Mouse (Mus musculus) cerebellum, adult 18-20 months (tissue): ENCODE data around the gene Smpd2.

Source experiments
- DNase-seq, 2 experiments: peaks; one replicate each; pipeline ENCODE4 v3.0.0; 2021

Smpd2 gene

DNA sequence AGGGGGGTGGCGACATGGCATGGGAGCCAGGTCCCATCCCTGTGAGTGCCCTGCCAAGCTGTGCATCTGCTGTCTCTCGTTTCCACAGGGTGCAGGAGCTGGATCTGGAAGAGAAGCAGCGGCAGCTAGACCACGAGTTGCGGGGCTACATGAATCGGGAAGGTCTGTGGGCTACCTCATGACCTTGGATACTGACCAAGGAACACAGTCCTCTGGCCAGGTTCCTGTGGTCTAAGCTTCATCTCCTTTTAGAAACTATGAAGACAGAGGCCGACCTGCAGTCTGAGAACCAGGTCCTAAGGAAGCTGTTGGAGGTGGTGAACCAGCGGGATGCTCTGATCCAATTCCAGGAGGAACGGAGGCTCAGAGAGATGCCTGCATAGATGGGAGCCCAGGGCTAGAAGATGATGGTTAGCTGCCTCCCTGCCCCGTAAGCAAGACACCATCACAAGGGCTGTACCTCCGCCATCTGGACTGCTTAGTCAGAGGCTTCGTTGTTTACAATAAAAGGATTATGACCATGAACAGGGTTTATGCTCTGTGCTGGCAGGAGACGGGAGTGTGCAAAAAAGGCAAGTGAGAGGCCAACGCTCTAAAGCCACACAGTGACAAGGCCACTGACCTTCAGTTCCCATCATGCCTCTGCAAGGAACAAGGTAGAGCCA lies 3.5 kb downstream of the Smpd2 start:
- DNase-seq, result no peak

DNA sequence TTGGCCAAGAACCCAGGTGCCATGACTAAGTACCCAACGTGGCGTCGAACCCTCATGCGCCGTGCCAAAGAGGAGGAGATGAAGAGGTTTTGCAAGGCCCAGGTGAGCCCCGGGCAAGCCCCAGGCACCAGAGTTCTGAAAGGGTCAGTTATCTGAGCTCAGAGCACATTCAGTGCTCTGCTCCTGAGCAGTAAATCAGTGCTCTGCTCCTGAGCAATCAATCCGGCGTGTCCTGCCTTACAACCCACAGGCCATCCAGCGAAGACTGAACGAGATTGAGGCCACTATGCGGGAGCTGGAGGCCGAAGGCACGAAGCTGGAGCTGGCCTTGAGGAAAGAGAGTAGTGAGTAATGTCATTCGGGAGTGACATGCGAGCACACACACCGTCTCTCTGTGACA lies 4.4 kb downstream of the Smpd2 start:
- DNase-seq, result no peak

DNA sequence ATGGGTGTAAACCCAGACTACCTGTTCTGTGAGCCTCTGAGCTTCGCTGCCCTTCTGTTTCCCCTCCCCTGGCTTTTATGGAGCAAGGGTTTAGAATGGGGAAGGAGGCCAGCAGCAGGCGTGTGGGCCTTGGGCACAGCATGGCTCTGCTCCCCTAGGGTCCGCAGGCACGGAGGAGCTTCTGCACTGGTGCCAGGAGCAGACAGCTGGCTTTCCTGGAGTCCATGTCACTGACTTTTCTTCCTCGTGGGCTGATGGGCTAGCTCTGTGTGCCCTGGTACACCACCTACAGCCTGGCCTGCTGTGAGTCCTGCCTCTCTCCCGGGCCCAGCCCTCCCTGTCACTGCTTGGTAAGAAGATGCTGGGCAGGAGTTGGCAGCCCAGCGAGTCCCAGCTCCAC lies 7.7 kb downstream of the Smpd2 start:
- no peak for DNase-seq

DNA sequence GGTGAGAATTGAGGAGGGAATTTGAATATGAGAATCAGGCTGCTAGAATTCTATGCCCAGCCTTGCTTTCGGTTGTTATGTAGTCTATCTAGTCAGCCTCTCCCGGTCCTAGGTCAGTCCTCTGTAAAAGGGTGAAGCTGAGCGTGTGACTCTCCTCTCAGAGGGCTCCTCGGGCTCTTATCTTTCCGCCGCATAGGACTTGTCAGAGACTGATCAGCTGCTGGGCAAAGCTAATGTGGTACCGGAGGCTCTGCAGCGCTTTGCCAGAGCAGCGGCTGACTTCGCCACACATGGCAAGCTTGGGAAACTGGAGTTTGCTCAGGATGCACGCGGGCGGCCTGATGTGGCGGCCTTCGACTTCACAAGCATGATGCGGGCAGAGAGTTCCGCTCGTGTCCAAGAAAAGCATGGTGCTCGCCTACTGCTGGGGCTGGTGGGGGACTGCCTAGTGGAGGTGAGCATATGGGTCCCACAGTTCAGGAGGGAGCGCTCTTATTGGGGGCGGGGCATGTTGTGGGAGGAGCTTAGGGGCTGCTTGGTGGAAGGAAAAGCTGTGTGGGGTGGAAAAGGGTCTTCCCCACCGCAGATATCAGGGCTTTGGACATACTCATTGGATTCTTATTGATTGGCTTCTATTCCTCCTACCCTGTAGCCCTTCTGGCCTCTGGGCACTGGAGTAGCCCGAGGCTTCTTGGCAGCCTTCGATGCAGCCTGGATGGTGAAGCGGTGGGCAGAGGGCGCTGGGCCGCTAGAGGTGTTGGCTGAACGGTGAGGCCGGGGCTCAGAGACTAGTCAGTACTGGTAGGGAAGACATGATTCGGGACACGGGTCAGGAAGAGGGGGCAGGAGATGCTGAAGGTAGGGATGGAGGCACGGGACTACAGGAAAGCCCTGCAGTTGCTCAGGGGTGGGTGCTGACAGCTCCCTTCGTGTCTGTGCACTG lies 9.0 kb downstream of the Smpd2 start:
- DNase-seq, result no peak

DNA sequence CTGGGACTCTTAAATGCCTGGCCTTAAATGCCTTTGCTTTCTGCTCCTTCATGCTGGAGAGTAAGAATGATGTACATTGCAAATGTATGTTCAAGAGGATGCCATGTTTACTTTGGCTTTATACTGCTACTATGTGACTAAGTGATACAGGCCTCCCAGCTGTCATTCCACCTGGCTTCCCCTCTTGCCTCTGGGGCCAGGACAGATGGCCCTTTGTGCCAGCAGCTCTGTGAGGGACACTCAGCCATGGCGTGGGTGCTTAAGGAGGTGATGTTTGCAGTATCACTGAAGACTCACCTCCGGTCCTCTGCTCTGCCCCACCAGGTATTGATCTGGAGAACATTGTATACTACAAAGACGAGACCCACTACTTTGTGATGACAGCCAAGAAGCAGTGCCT lies 10.2 kb downstream of the Smpd2 start:
- no peak for DNase-seq

DNA sequence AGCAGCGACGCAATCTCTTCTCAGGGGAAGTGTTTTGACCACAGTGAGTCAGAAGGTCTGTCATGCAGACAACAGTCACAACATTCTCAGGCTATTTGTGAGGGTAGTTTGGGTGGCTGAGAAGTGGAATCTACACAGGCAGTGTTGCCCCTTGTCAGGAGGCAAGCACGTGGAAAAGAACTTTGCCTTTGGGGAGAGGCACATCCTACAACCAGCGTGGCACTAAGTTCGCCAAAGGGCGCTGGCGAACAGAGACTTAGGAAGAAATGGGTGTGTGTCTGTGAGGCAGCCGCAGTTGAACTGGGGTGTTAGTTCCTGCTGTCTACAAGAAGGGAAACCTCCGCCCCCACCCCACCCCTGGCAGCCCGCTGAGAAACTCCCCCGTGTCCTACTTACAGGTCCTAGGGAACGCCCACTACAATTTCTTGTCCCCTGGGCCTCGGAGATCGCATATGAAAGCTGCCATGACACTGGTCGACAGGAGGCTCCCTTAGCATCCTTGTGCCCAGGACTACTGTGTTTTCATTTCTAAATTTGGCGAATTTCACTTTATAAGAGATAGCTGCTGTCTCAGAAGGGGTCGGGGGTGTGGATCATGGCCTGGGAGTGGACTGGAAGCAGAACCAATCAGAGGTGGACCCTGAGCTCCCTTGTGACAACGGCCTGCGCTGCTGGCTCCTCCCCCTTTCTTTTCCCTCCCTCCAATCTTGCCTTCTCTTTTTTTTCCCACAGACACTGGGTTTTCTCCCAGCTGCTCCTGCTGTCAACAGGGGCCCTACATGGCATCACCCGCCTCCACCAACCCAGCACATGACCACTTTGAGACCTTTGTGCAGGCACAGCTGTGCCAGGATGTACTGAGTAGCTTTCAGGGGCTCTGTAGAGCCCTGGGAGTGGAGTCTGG lies 12.6 kb downstream of the Smpd2 start:
- no peak for DNase-seq

DNA sequence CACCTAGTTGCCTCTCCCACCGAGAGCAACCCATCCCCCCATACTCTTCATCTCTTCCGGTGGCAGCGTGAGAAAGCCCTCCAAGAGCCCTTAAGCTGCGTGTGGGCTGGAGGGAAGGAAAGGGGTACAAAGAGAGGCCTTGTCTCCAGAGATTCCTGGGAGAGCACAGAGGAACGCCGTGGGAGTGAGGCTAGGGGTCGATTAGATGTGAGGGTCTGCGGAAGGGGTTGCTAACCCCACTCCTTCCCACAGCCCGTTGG lies 13.2 kb downstream of the Smpd2 start:
- no peak for DNase-seq

DNA sequence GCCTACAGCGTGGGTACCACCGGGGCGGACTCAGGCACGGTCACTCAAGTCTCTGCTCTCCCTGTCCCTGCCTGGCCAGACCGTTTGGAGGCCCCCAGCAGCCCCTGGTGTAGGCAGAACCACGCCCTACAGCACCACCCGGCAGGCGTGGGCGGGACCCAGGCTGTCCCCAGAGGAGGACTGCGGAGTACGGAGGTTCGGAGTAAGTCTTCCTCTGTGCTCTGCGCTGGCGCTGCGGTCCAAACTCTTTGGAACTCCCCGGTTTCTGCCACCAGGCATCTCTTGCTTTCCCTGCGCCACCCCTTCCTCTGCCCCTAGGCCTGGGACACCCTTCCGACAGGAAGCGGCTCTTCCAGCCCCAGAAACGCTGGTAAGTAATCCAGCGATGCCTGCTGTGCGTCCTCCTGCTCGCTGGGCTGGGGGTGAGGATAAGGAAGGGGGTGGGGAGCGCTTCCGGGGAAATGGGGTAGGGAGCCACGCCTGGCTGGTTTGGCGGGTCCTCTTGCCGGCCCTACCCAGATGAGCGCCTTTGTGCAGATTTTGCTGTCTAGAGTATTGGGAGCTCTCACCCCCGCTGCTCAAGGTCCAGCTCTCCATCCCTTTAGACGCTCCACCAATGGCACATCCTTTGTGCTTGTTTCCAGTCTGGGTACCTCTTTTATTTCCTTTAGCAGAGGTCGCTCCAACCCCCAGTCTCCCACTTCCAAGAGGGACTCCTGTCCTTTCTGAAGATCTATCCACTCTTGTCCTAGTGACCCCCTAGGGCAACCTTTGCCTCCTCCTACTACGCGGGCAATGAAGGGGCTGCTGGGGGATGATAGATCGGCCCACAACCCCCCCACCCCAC lies 13.8 kb downstream of the Smpd2 start, which contains the start of gene Mical1:
Mical1 (plus strand) TSS at position 144 of the 847 bp plus-strand sequence.
- DNase-seq, result no peak

DNA sequence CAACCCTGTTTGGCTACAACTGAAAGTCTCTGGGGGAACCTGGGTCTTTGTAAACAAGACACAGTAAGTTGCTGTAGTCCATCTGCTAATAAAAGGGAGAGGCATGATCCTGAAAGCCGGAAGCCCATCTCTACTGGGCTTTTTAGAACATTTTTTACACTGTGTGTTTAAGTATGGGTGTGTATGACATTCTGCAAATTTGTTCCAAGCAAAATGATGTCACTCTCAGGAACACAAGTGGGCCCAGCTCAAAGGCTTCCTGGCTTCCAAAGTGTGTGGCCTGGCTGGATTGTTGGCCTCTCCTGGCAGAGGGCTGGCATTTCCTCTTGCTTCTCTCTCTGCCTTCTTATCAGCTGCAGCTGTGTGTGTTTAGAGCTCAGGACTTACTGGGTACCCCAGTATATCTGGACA lies 15.2 kb downstream of the Smpd2 start:
- no peak for DNase-seq

DNA sequence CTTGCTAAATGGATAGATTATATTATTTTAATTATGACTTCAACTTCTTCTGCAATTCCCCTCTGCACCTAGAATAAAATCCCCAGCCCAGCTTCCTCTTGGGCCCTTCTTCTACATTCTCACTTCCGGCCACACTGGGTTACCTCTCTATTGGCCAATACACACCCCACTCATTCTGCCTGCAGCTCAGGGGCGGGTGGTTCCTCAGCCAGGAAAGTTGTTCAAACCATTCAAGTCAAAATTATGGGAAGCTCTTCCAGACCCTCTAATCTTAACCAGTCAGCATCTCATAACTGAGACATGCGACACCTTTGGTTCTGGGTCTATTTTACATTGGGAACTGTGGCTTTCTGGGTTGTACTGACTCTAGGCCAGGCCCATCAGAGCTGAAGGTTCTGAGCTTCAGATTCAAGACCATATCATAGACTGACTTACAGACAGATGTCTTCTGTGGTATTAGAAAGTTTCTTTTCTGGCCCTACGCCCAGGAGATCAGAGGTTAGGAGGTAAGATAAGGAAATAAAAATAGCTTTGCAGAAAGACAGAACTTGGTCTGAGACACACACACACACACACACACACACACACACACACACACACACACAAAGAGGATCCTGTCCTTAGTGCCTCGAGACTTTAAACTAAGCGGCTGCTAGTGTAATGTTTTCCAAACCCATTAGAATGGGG lies 16.2 kb downstream of the Smpd2 start:
- no peak for DNase-seq

DNA sequence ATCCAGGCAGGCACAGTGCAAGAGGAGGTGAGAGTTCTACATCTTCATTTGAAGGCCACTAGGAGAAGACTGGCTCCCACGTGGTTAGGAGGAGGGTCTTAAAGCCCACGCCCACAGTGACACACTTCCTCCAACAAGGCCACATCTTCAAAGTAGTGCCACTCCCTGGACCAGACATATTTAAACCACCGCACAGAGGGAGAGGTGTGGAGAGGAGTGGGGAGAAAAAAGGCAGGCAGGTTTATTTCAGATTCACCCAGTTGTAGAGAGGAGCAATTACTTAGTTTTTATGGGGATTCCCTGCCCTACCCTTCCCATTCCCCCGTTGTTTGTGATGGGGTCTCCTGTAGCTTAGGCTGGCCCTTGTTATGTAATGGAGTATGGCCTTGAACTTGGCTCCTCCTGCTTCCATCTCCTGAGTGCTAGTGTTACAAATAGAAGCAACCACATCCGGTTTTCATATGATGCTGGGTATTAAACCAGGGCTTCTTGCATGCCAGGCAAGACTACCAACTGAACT lies 17.1 kb downstream of the Smpd2 start:
- DNase-seq, result no peak

DNA sequence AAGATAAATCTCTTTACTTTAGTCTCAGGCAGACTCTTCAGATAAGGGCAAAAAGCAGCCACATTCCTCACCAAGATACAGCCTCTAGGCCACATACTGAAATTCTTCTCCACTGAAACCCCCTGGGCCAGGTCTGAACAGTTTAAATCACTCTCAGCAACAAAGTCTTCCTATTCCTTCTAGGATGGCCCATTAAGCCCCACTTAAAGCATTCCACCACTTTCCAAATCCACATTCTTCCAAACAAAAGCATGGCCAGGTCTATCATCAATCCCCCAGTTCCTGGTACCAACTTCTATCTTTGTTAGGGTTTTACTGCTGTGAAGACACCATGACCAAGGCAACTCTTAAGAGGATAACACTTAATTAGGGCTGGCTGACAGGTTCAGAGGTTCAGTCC lies 17.6 kb downstream of the Smpd2 start:
- DNase-seq, result no peak

DNA sequence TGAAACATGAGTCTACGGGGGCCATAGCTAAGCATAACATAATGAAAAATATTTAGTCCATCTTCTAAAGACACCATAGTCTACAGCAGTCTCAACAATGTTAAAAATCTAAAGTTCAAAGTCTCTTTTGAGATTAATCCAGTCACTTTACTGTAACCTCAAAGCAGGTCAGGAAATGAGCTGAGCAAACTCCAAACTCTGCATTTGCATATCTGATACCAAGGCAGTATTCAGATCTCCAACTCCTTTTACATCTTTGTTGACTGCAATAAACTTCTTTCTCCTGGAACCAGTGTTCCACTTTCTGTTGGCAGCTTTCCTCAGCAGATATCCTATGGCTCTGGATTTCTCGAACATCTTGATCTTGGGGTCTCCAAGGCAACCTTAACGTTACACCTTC lies 19.5 kb downstream of the Smpd2 start:
- no peak for DNase-seq

DNA sequence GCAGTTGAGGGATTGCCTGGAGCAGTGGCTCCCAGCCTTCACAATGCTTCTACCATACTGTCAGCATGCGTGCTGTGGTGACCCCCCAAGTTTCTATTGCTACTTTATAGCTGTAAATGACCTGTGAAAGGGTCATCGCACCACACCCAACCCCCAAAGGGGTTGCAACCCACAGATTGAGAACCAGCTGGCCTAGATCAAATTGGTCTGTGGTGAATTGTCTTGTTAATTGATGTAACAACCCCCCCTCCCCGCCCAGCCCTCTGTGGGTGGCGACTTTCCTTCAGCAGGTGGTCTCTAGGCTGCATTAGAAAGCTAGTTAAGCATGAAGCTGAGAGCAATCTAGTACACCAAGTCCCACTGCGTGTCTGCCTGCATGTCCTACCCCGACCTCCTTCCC lies 22.8 kb downstream of the Smpd2 start:
- no peak for DNase-seq

DNA sequence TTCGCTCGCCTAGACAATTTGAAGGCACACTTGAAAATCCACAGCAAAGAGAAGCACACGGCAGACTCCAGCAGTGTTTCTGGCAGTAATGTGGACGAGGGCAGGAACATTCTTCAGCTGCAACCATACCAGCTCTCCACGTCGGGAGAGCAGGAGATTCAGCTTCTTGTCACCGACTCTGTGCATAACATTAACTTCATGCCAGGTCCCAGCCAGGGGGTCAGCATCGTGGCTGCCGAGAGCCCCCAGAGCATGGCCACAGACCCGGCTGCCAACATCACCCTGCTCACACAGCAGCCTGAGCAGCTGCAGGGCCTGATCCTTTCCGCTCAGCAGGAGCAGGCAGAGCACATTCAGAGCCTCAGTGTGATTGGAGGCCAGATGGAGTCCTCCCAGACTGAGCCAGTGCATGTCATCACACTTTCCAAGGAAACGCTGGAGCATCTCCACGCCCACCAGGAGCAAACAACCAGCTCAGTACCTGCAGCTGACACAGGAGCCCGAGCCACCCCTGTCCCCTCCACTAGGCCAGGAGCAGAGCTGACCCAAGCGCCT lies 25.7 kb downstream of the Smpd2 start:
- no peak for DNase-seq

DNA sequence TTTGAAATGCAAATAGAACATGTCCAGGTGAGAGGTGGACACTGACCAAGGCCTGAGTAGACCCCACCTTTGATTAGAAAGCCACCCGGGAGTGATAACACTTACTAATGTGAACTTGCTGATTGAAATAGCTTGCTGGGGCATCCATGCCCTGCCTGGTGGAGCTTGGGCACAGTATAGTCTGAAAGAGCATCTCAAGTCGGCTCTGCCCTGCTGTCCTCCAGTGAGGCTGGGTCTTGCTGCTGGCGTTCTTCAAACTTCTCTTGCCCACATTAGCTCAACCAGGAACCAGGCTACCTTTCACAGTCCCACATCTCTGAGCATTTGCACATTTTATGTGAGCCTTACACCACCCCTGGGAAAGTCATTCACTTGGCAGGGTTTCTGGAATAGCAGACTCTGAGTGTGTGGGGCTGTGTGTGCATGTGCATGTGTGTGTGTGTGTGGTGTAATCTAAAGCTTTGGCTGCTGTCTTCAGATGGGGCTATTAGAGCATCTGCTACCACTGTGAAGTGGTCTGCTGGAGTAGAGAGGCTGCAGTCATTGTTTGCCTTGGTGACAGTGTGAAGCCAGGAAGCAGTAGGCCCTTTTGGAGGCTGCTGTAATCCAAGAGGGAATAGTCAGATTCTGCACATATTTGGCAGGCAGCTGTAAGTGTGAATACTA lies 29.0 kb downstream of the Smpd2 start:
- DNase-seq, result no peak

DNA sequence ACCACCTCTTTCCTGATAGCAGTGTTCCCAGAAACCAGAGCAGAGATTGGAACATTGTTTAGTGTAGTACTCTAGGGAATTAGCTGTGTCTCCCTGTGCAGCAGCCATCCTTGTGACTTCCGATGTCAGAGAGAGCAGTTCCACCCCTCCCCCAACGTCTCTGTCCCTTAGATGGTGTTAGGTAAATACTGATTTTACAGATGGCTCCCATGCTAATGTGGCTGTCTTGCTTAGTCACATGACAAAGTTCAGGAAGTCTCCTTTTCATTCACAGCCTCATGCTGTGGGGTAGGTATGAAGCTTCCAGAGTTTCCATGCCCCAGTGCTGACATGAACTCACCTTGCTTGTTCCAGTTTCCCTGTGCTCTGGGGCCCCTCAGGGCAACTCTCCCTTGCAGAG lies 29.7 kb downstream of the Smpd2 start:
- DNase-seq, result no peak

DNA sequence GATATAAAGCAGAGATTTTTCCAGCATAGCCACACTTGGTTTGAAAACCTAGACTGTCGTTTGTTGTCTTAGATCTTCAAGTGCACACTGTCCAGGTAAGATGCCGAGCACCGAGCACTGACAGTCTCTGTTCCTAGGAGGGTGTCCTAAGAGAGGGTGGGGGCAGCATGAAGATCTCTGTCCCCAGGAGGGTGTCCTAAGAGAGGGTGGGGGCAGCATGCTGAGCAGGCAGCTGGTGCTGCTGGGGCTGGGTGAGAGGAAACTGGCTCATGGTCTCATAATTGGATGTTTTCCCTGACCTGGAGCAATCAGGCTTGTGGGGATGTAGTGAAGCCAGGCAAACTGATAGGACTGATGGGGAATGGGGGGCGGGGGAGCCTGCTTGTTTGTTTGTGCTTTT lies 30.2 kb downstream of the Smpd2 start:
- DNase-seq, result no peak

DNA sequence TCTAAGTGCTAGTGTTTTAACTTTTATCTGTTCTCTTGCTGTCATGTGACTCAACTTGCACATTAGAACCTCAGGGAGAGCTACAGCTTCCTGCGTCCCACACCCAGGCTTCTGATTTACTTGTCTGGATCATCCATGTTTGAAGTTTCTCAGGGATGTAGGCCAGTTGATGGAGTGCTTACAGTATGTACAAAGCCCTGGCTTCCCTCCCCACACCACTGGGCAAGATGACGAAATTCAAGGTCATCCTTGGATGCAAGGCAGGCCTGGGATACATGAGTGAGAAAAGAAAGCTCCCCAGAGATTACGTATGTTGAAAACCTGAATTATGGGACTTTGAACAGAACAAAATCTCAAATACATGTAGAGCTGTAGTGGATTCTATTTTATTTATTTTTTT lies 37.4 kb downstream of the Smpd2 start:
- DNase-seq, result no peak

DNA sequence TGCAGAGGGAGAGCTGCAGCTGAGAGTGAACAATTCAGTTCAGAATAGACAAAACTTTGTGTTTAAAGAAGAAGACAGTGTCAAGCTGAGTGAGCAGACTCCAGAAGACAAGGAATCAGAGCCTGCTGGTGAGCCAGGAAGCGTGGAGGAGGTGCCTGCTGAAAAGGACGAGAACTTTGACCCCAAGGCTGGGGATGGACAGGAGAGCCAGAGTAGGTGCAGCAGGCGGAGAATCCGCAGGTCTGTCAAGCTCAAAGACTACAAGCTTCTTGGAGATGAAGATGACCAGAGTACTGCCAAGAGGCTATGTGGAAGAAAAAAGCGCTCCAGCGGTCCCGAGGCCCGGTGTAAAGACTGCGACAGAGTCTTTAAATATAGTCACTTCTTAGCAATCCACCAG lies 38.5 kb downstream of the Smpd2 start:
- no peak for DNase-seq
